Mouse (Mus musculus): ENCODE measurements at regions not wholly inside any gene's neighbourhood (a gene's known extent, or its start where the extent isn't known, plus 50 kb on each side); places are given as distances from the start of the nearest gene placed in this dataset.

GRCm38 (mm10) chr2:133614672-133615071, 62.7 kb downstream of the Bmp2 start:
- peak; percentile 85 for ATAC-seq (ENCODE audit: low FRiP score)
- H3K36me3 ChIP-seq (ENCODE audit: control insufficient read depth, insufficient read depth, low read length): no peaks in the 10 kb centered on the region

GRCm38 (mm10) chr2:133615299-133615698, 63.3 kb downstream of the Bmp2 start:
- Histone ChIP-seq H3K9ac (ENCODE audit: low read length) (no peak overlapping the region), H3K4me1 (ENCODE audit: control insufficient read depth, insufficient read depth, low read length) (no peaks in the 10 kb centered on the region), H3K27ac (ENCODE audit: low read depth, low read length) (no peak overlapping the region), H3K9me3 (ENCODE audit: control insufficient read depth, low read length) (no peaks in the 10 kb centered on the region), H3K27me3 (ENCODE audit: control insufficient read depth, insufficient read depth, low read length) (no peaks in the 10 kb centered on the region), H3K36me3 (ENCODE audit: control insufficient read depth, insufficient read depth, low read length) (no peaks in the 10 kb centered on the region), H3K4me3 (ENCODE audit: low read depth, low read length) (no peak overlapping the region), H3K4me2 (no peak overlapping the region)
- ATAC-seq (ENCODE audit: low FRiP score) (no peak), DNase-seq (ENCODE audit: low spot score, missing footprints) (no peak)
- 88% methylated on average over 3 of the region's 3 CpGs for WGBS

More at GRCm38 (mm10) chr2:133614672-133615071, 62.7 kb downstream of the Bmp2 start:
- 32% methylated on average over 4 of the region's 4 CpGs for WGBS
- H3K27ac ChIP-seq (ENCODE audit: low read depth, low read length): no peak overlapping the region
- peak; percentile 92 for DNase-seq (ENCODE audit: low spot score, missing footprints)
- no peaks in the 10 kb centered on the region for H3K9me3 ChIP-seq (ENCODE audit: control insufficient read depth, low read length)
- H3K4me2 ChIP-seq: no peak overlapping the region
- H3K4me3 ChIP-seq (ENCODE audit: low read depth, low read length): no peak overlapping the region
- no peak overlapping the region for H3K9ac ChIP-seq (ENCODE audit: low read length)
- no peaks in the 10 kb centered on the region for H3K4me1 ChIP-seq (ENCODE audit: control insufficient read depth, insufficient read depth, low read length)
- no peaks in the 10 kb centered on the region for H3K27me3 ChIP-seq (ENCODE audit: control insufficient read depth, insufficient read depth, low read length)

GRCm38 (mm10) chr2:133617317-133617835, 65.4 kb downstream of the Bmp2 start:
- DNase-seq (ENCODE audit: low spot score, missing footprints) (no peak), ATAC-seq (ENCODE audit: low FRiP score) (no peak)
- H3K36me3 ChIP-seq (ENCODE audit: control insufficient read depth, insufficient read depth, low read length): no peaks in the 10 kb centered on the region
- H3K9ac ChIP-seq (ENCODE audit: low read length): no peak overlapping the region
- H3K27ac ChIP-seq (ENCODE audit: low read depth, low read length): no peak overlapping the region
- no peaks in the 10 kb centered on the region for H3K27me3 ChIP-seq (ENCODE audit: control insufficient read depth, insufficient read depth, low read length)
- WGBS: 84% methylated on average over 3 of the region's 3 CpGs
- no peak overlapping the region for H3K4me2 ChIP-seq
- no peaks in the 10 kb centered on the region for H3K4me1 ChIP-seq (ENCODE audit: control insufficient read depth, insufficient read depth, low read length)
- no peak overlapping the region for H3K4me3 ChIP-seq (ENCODE audit: low read depth, low read length)
- no peaks in the 10 kb centered on the region for H3K9me3 ChIP-seq (ENCODE audit: control insufficient read depth, low read length)

- no peak for DNase-seq (ENCODE audit: low spot score, missing footprints)
- H3K9ac ChIP-seq (ENCODE audit: low read length): no peak overlapping the region
- WGBS: 20% methylated on average over 2 of the region's 2 CpGs
- ATAC-seq (ENCODE audit: low FRiP score): no peak
- no peak overlapping the region for H3K4me2 ChIP-seq
- H3K4me1 ChIP-seq (ENCODE audit: control insufficient read depth, insufficient read depth, low read length): no peaks in the 10 kb centered on the region
- no peaks in the 10 kb centered on the region for H3K36me3 ChIP-seq (ENCODE audit: control insufficient read depth, insufficient read depth, low read length)
- H3K9me3 ChIP-seq (ENCODE audit: control insufficient read depth, low read length): no peaks in the 10 kb centered on the region
- no peaks in the 10 kb centered on the region for H3K27me3 ChIP-seq (ENCODE audit: control insufficient read depth, insufficient read depth, low read length)
- H3K4me3 ChIP-seq (ENCODE audit: low read depth, low read length): no peak overlapping the region
- no peak overlapping the region for H3K27ac ChIP-seq (ENCODE audit: low read depth, low read length)
Observed at GRCm38 (mm10) chr2:133622523-133622922, 70.6 kb downstream of the Bmp2 start.

- H3K27me3 ChIP-seq (ENCODE audit: control insufficient read depth, insufficient read depth, low read length): no peaks in the 10 kb centered on the region
- DNase-seq (ENCODE audit: low spot score, missing footprints) (no peak), ATAC-seq (ENCODE audit: low FRiP score) (no peak)
- H3K36me3 ChIP-seq (ENCODE audit: control insufficient read depth, insufficient read depth, low read length): no peaks in the 10 kb centered on the region
- no peak overlapping the region for H3K4me3 ChIP-seq (ENCODE audit: low read depth, low read length)
- H3K9ac ChIP-seq (ENCODE audit: low read length): no peak overlapping the region
- no peaks in the 10 kb centered on the region for H3K9me3 ChIP-seq (ENCODE audit: control insufficient read depth, low read length)
- no peak overlapping the region for H3K4me2 ChIP-seq
- H3K4me1 ChIP-seq (ENCODE audit: control insufficient read depth, insufficient read depth, low read length): no peaks in the 10 kb centered on the region
- WGBS: 69% methylated on average over 2 of the region's 2 CpGs
- H3K27ac ChIP-seq (ENCODE audit: low read depth, low read length): no peak overlapping the region
Observed at GRCm38 (mm10) chr2:133625542-133625941, 73.6 kb downstream of the Bmp2 start.

GRCm38 (mm10) chr2:133628874-133629273, 76.9 kb downstream of the Bmp2 start:
- Histone ChIP-seq H3K27ac (ENCODE audit: low read depth, low read length) (no peak overlapping the region), H3K4me3 (ENCODE audit: low read depth, low read length) (no peak overlapping the region), H3K27me3 (ENCODE audit: control insufficient read depth, insufficient read depth, low read length) (no peaks in the 10 kb centered on the region), H3K9ac (ENCODE audit: low read length) (no peak overlapping the region), H3K9me3 (ENCODE audit: control insufficient read depth, low read length) (no peaks in the 10 kb centered on the region), H3K4me2 (no peak overlapping the region), H3K36me3 (ENCODE audit: control insufficient read depth, insufficient read depth, low read length) (no peaks in the 10 kb centered on the region), H3K4me1 (ENCODE audit: control insufficient read depth, insufficient read depth, low read length) (no peaks in the 10 kb centered on the region)
- DNase-seq (ENCODE audit: low spot score, missing footprints): no peak
- 65% methylated on average over 6 of the region's 6 CpGs for WGBS
- ATAC-seq (ENCODE audit: low FRiP score): no peak

- H3K9ac ChIP-seq (ENCODE audit: low read length): no peak overlapping the region
- H3K36me3 ChIP-seq (ENCODE audit: control insufficient read depth, insufficient read depth, low read length): no peaks in the 10 kb centered on the region
- H3K27ac ChIP-seq (ENCODE audit: low read depth, low read length): no peak overlapping the region
- WGBS: 29% methylated on average over 1 of the region's 1 CpGs
- H3K4me2 ChIP-seq: no peak overlapping the region
- no peaks in the 10 kb centered on the region for H3K4me1 ChIP-seq (ENCODE audit: control insufficient read depth, insufficient read depth, low read length)
- H3K4me3 ChIP-seq (ENCODE audit: low read depth, low read length): no peak overlapping the region
- ATAC-seq (ENCODE audit: low FRiP score) (no peak), DNase-seq (ENCODE audit: low spot score, missing footprints) (no peak)
- no peaks in the 10 kb centered on the region for H3K9me3 ChIP-seq (ENCODE audit: control insufficient read depth, low read length)
- no peaks in the 10 kb centered on the region for H3K27me3 ChIP-seq (ENCODE audit: control insufficient read depth, insufficient read depth, low read length)
Observed at GRCm38 (mm10) chr2:133635434-133635833, 83.5 kb downstream of the Bmp2 start.

- no peaks in the 10 kb centered on the region for H3K9me3 ChIP-seq (ENCODE audit: control insufficient read depth, low read length)
- no peaks in the 10 kb centered on the region for H3K4me1 ChIP-seq (ENCODE audit: control insufficient read depth, insufficient read depth, low read length)
- DNase-seq (ENCODE audit: low spot score, missing footprints) (no peak), ATAC-seq (ENCODE audit: low FRiP score) (no peak)
- no peak overlapping the region for H3K27ac ChIP-seq (ENCODE audit: low read depth, low read length)
- no peaks in the 10 kb centered on the region for H3K36me3 ChIP-seq (ENCODE audit: control insufficient read depth, insufficient read depth, low read length)
- H3K4me2 ChIP-seq: no peak overlapping the region
- no peaks in the 10 kb centered on the region for H3K27me3 ChIP-seq (ENCODE audit: control insufficient read depth, insufficient read depth, low read length)
- H3K4me3 ChIP-seq (ENCODE audit: low read depth, low read length): no peak overlapping the region
- WGBS: 93% methylated on average over 6 of the region's 6 CpGs
- H3K9ac ChIP-seq (ENCODE audit: low read length): no peak overlapping the region
Observed at GRCm38 (mm10) chr2:133649874-133650481, 98.0 kb downstream of the Bmp2 start.

- Histone ChIP-seq H3K4me3 (ENCODE audit: low read depth, low read length) (no peak overlapping the region), H3K36me3 (ENCODE audit: control insufficient read depth, insufficient read depth, low read length) (no peaks in the 10 kb centered on the region)
- WGBS: 87% methylated on average over 9 of the region's 9 CpGs
Observed at GRCm38 (mm10) chr2:133666331-133667054, 114.5 kb downstream of the Bmp2 start.

More at GRCm38 (mm10) chr2:133666331-133667054, 114.5 kb downstream of the Bmp2 start:
- Histone ChIP-seq H3K27ac (ENCODE audit: low read depth, low read length) (no peak overlapping the region), H3K4me2 (no peak overlapping the region), H3K4me1 (ENCODE audit: control insufficient read depth, insufficient read depth, low read length) (no peaks in the 10 kb centered on the region), H3K27me3 (ENCODE audit: control insufficient read depth, insufficient read depth, low read length) (no peaks in the 10 kb centered on the region), H3K9me3 (ENCODE audit: control insufficient read depth, low read length) (no peaks in the 10 kb centered on the region), H3K9ac (ENCODE audit: low read length) (no peak overlapping the region)
- ATAC-seq (ENCODE audit: low FRiP score) (no peak), DNase-seq (ENCODE audit: low spot score, missing footprints) (no peak)
